Mouse (Mus musculus) heart, adult 2 months (tissue): Measurements from ENCODE around the gene Galns.

ENCODE experiments used
- CTCF ChIP-seq: fragments of 200-600 bp; IDR thresholded peaks from 2 replicates; pipeline ENCODE4 v1.8.1; 2022; ENCODE audit warnings: antibody characterized with exemption, mild to moderate bottlenecking, moderate library complexity
- POLR2A ChIP-seq: fragments of 200-500 bp; IDR thresholded peaks from 2 replicates; pipeline ENCODE4 v1.6.1; 2011; ENCODE audit warnings: mild to moderate bottlenecking, low read depth, low read length, control low read depth; ENCODE audit not compliant: insufficient read depth

- TF ChIP-seq POLR2A, result no peak
- no peak for TF ChIP-seq CTCF
Observed at GRCm38 (mm10) chr8:122610612-122611277, 518 bp downstream of the Galns start.
